Mouse (Mus musculus): ENCODE data around the gene Csnk1g2. TPM values are rescaled to one million over a fixed set of nuclear protein-coding genes. Genes with fewer than 3 reads are reported as not detected.

Gene Csnk1g2
- total RNA-seq, 2 experiments from 2014 or later = 93.3 to 117 TPM

- no peak for ATAC-seq (replicated peaks; ENCODE audit: low FRiP score, low TSS enrichment, poor library complexity, severe bottlenecking)
These were observed 52.3 kb downstream of the Csnk1g2 start for GRCm38 (mm10) chr10:80674851-80675404.

GRCm38 (mm10) chr10:80675405-80676197 is 53.0 kb downstream of the Csnk1g2 start:
- ATAC-seq (replicated peaks; ENCODE audit: low FRiP score, low TSS enrichment, poor library complexity, severe bottlenecking) = no peak

- ATAC-seq (replicated peaks; ENCODE audit: low FRiP score, low TSS enrichment, poor library complexity, severe bottlenecking) = peak; percentile 62
These were observed 53.7 kb downstream of the Csnk1g2 start for GRCm38 (mm10) chr10:80676198-80676928.

GRCm38 (mm10) chr10:80677128-80677875 is 54.7 kb downstream of the Csnk1g2 start:
- no peak for ATAC-seq (replicated peaks; ENCODE audit: low FRiP score, low TSS enrichment, poor library complexity, severe bottlenecking)

- peak; percentile 77 for ATAC-seq (replicated peaks; ENCODE audit: low FRiP score, low TSS enrichment, poor library complexity, severe bottlenecking)
These were observed 55.4 kb downstream of the Csnk1g2 start, which contains the start of gene Mknk2 for GRCm38 (mm10) chr10:80677942-80678436. Mknk2 (minus strand) TSS chr10:80678112.

GRCm38 (mm10) chr10:80678601-80679377 is 56.2 kb downstream of the Csnk1g2 start:
- no peak for ATAC-seq (replicated peaks; ENCODE audit: low FRiP score, low TSS enrichment, poor library complexity, severe bottlenecking)

- no peak for ATAC-seq (replicated peaks; ENCODE audit: low FRiP score, low TSS enrichment, poor library complexity, severe bottlenecking)
These were observed 57.1 kb downstream of the Csnk1g2 start for GRCm38 (mm10) chr10:80679556-80680259.

- no peak for ATAC-seq (replicated peaks; ENCODE audit: low FRiP score, low TSS enrichment, poor library complexity, severe bottlenecking)
These were observed 57.6 kb downstream of the Csnk1g2 start for GRCm38 (mm10) chr10:80680260-80680696.

- ATAC-seq (replicated peaks; ENCODE audit: low FRiP score, low TSS enrichment, poor library complexity, severe bottlenecking) = no peak
These were observed 59.4 kb downstream of the Csnk1g2 start for GRCm38 (mm10) chr10:80682003-80682402.

GRCm38 (mm10) chr10:80683647-80684046 is 61.0 kb downstream of the Csnk1g2 start:
- ATAC-seq (replicated peaks; ENCODE audit: low FRiP score, low TSS enrichment, poor library complexity, severe bottlenecking) = no peak

- ATAC-seq (replicated peaks; ENCODE audit: low FRiP score, low TSS enrichment, poor library complexity, severe bottlenecking) = peak; percentile 60
These were observed 61.6 kb downstream of the Csnk1g2 start for GRCm38 (mm10) chr10:80684214-80684613.

- ATAC-seq (replicated peaks; ENCODE audit: low FRiP score, low TSS enrichment, poor library complexity, severe bottlenecking) = peak; percentile 75
These were observed 62.3 kb downstream of the Csnk1g2 start for GRCm38 (mm10) chr10:80684984-80685383.

- no peak for ATAC-seq (replicated peaks; ENCODE audit: low FRiP score, low TSS enrichment, poor library complexity, severe bottlenecking)
These were observed 64.0 kb downstream of the Csnk1g2 start for GRCm38 (mm10) chr10:80686617-80687016.

- 0 out of 2 replicates have a peak, but pooled peaks have one; percentile 46 for ATAC-seq (replicated peaks; ENCODE audit: low FRiP score, low TSS enrichment, poor library complexity, severe bottlenecking)
These were observed 65.2 kb downstream of the Csnk1g2 start for GRCm38 (mm10) chr10:80687850-80688249.
